Mouse (Mus musculus) cortical plate, adult 2 months (tissue): ENCODE results near the gene Tenm4.

Source experiments
- CTCF ChIP-seq: fragments of 200-500 bp; IDR thresholded peaks from 2 replicates; pipeline ENCODE4 v1.5.1; 2011; ENCODE audit warnings: mild to moderate bottlenecking, control low read depth, low read length; ENCODE audit not compliant: insufficient read depth; ENCODE audit errors: extremely low read depth
- POLR2A ChIP-seq: fragments of 200-500 bp; IDR thresholded peaks from 2 replicates; pipeline ENCODE4 v1.6.1; 2011; ENCODE audit warnings: mild to moderate bottlenecking, low read length, control low read depth; ENCODE audit not compliant: insufficient read depth; ENCODE audit errors: extremely low read depth

DNA sequence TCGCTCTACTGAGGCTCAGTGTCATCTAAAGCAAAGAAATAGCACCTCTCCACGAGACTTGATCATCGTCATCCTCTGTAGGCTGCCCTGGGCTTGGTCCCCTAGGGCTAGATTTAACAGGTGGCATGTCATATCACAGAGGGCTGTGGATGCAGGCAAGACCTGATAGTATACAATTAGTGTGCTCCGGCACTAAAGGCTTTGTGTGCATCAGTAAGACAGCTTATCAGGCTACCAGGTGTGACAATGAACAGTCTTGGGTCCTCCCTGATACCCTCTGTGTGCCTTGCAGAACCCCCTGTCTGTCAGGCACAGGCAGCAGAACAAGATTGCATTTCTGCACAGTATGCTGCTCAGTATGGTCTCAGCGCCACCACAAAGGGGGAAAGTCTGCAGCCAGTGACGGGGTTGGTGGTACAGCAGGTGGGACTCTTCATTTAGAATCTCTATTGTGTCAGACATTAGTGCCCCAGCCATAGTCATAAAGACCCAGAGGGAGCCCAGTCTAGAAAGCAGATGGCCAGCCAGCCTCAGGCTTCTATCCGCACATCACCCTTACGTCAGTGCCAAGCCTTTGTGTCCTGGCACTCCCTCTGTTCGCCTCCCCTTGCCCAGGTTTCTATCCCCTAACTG lies 309.4 kb downstream of the Tenm4 start:
- TF ChIP-seq POLR2A (no peak), CTCF (no peak)
